Mouse (Mus musculus) CD8-positive naive resting alpha-beta T cell, adult 2 months (primary cell): ENCODE data around the gene Rrnad1.
A peak's percentile ranks its signal among the peaks of the same experiment; 100 is the strongest.

ENCODE experiments used
- DNase-seq, 2 experiments: peaks; one replicate each; pipeline ENCODE4 v3.0.0; 2022; ENCODE audit warnings: low read depth in 2 of 2, low spot score in 2 of 2

Rrnad1 gene

DNA sequence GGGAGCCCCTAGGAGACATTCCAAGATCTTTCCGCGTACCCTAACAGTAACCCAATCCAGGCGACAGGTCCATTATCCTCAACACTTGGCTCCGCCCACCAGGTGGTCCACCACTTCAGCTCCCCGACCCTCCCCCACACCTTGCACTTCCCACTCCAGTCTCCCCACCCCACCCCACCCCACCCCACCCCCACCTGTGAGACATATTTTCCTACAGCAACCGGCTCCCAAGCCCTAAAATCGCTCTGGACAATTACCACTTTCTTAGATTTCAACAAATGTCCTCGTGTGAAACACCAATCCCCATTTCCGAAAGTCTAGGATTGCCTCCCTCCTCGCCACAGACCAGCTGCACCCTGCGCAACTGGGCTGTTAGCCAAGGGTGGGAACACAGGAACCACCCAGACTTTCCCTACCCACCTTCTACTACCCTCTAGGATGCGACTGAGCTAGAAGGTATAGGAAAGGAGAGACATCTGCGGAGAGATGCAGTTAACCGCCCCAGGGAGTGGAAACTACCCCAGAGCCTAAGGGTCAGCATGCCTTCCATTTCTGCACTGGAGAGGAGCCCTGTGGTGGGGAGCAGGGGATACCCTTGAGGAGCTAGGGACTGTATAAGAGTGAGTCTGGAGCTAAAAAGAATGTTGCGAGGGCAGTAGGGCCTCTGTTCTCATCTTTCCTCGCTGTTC lies 18.9 kb upstream of the Rrnad1 start:
- DNase-seq, result no peak

DNA sequence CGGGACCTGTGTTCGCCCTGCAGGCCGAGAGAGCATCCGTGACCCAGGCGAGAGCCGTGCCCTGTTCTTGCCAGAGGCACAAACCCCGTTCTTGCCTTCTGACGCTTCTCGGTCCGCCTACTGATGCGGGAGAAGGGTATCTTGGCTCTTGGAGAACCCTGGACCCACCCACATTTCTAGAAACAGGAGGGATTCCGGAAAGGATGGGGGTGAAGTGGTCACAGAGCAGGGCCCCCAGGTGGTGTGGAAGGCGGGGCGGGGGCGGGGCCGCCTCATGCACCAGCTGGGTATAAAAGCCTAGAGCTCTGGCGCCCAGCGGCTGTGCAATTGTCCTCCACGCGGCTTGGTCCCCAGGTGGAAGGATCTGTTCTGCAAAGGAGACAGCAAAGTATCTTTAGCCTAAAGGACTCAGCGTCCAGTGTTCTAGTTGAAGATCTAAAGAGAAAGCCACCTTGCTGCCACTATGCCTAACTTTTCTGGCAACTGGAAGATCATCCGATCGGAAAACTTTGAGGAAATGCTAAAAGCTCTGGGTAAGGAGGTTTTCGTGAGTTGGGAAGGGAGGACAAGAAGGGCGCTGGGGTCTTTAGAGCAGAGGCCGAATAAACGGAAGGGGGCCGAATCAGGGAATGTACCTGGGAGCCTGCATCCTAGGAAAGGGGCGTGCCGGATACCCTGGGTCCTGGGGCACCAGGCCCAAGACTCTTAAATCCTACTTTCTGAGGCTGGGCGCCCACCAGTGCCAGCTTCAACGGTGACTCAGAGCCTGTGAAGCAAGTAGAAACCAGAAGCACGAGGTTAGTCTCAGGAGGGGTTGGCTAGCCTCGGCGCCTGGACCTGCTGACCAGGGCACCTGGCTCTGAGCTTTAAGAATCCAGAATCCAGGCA lies 18.1 kb upstream of the Rrnad1 start, which contains the start of gene Crabp2:
TSS of gene Crabp2 (plus strand) at position 289 of the 888 bp plus-strand sequence.
- DNase-seq, result no peak

DNA sequence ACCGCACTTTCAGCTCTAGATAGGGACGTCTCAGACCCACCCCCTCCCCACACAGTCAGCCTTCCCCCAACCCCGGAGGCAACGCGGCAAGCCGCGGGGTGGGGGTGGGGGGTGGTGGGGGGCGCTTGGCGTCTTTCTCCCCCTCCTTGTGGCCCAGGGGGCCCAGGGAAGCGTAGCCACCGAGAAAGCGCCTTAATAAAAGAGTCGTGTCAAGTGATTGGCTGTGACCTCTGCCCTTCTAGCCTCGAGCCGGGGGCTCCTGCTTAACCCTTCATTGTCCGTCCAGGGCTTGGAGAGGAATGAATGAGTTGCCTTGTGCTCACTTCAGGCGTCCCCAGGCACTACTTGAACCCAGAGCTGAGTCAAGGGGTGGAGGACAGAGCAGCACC lies 17.3 kb upstream of the Rrnad1 start:
- no peak for DNase-seq

DNA sequence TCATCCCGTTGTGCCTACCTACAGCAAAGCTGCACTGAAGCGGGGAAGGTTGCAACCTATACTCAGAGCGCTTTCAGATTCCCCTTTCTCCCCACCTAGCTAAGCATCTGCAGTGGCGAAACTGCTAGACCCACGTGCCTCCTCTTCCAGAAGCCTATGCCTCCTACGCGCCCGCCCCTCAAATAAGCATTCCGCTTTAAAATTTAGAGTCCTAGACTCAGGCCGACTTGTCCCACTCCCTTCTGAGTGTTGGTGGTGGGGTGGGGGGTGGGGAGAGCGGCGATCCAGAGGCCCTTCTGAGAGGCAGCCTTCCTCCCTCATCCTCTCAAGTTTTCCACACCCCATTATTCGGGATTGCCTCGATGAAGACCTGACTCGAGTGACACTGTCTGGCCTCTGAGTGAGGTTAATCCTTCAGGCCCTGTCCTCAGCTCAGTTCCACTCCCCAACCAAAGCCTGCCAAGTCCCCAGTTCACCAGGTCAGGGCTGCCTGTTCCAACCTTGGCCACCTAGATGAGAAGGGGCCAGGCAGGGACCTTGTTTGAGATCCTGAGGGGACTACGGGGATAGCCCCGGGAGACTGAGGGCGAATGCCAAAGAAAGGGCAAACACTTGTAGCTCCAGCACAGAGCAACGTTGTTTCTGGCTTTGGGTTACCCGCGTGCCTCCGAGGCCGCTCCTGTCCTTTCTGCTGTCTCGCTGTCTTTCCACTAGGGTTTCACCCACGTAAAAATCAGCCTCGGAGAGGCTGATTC lies 16.7 kb upstream of the Rrnad1 start:
- DNase-seq, result no peak

DNA sequence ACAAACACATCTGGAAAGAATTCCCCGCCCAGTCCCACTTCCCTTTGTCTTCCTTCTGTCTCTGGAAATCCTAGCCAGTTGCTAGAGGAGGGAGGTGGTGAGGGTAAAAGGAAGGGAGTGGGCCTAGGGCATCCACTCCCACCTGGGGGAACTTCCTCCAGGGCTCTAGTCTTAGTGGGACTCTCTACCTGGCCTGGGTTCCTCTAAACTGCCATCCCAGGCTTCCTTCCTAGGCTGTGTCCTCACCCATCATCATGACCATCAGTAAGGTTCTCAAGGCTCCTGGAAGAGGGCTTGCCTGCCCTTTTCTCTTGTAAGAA lies 16.0 kb upstream of the Rrnad1 start:
- DNase-seq, result no peak

DNA sequence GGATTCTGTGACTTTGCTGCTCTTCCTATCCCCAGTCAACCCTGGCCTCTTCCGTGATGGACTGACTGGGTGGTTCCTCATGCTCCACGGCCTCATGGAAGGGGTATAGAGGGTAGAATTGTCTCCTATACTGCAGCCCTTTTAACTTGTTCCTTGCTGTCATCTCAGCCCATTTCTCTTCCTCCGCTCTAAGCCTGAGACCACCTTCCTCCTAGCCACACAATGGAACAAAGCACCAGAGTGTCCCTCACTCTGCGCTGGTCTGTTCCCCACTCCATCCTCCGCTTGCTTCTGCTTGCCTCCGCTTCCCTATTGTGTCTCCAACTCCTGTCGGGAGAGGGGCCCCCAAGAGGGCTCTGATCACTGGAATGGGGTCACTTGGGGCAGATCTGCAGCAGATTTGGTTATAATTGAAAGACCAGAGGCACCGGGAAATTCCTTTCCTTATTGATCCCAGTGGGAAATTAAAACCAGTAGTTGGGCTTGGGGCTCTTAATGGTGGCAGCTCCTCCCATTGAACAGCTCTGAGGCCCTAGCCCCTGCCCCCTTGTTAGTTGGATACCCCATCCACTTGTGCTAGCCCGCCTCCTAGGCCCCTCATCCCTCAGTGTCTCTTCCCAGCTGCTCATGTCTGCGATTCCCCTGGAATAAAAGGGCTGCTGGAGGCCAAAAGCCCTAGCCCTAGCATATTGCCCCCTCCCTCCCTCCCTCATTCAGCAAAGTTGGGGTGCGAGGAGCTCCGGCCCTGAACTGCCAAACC lies 15.4 kb upstream of the Rrnad1 start:
- no peak for DNase-seq

DNA sequence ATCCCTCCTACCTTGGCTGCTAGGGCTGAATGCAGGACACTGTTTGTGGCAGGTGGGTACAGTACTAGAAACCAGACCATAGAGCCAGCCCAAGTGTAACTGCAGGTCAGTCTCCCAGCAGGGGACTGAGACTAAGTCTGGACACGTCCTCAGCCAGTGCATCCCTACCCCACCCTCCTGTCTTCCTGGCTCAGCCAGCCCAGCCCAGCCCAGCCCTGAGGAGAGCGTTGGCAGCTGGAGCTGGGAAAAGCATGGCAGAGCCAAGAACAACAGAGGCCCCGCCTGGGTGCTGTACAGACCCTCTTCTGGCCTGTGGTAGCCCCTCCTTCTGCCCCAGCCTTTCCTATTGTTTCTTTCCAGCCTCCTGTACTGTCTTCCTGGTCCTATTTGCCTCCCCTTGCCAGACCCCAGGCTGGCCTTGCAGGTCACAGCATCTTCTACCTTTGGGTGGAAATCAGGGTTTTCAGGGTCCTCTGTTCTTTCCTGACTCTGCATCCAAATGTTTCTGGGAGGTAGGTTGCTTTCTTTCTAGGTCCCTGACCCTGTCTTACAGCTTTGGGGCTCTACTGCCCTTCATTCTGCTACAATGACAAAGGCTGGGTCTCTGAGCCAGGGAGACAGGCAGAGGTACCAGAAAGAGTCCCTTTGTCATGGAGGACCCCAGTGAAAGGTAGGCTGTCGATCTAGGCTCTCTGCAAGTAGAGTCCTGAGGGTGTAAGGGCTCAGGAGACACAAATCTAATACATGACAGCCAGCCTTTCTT lies 14.5 kb upstream of the Rrnad1 start:
- DNase-seq, result no peak

DNA sequence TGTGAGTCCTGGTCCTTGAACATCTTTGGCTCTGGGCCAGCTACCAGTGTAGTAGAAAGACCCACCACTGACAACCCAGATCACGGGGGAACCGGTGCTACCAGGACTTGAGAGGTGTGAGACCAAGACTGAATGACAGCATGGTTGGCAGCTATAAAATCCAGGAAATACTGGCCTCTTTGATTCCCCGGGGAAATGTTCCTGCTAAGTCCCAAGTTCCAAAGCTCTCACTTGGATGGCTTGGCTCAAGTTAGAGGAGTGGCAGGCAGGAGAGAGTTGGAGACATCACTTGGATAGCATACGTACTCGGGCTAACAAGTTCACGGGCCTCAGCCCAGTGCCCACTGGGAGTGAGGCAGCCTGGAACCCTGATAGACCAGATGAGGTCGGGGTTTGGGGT lies 13.1 kb upstream of the Rrnad1 start:
- no peak for DNase-seq

DNA sequence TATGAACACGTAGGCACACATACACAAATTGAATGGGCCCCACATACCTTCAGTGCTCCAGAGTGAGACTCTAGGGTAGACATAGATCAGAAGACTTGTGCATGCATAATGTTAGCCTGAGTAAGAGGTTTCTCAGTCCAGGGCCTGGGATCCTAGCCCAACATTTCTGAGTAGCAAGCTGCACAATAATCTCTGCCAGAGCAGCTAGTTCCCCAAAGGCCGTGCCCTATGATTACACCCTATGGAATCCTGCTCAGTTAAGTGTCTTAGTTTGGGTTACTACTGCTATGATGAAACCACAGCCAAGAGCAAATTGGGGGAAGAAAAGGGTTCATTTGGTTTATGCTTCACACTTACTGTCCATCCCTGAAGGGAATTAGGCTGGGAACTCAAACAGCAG lies 12.0 kb upstream of the Rrnad1 start:
- DNase-seq, result no peak

DNA sequence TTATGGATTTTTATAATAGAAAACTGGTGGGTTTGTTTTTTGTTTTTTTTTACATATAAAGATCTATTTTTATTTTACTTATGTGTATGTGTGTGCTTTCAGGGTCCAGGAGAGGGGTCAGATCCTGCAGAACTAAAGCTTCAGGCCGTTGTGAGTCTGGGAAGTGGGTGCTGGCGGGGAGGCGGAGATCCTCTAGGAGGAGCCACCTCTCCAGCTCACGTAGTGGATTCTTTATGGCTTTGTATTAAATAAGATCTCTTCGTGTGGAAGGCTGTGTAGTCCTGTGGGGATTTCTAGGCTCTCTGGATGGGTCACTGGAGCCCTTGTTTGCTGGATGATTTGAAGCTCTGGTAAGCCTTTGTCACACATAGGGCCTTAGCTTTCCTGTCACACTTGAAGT lies 10.1 kb upstream of the Rrnad1 start:
- no peak for DNase-seq

DNA sequence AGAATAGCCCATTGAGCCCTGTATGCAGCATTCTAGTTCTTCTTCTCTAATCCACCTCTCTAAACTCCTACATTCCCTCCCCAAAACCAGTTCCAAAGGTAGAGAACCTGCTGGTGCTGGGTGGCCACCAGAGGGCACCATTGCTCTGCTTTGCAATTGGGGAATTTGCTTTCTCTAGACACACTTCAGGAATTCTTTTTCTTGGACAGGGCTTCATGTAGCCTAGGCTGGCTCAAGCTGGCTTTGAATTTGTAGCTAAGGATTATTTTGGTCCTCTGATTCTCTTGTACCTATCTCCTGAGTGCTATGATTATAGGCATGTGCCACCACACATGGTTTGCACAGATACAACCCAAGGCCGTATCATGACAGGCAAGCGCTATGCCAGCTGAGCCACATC lies 5.3 kb upstream of the Rrnad1 start:
- DNase-seq, result peak; percentile 48 to 52

DNA sequence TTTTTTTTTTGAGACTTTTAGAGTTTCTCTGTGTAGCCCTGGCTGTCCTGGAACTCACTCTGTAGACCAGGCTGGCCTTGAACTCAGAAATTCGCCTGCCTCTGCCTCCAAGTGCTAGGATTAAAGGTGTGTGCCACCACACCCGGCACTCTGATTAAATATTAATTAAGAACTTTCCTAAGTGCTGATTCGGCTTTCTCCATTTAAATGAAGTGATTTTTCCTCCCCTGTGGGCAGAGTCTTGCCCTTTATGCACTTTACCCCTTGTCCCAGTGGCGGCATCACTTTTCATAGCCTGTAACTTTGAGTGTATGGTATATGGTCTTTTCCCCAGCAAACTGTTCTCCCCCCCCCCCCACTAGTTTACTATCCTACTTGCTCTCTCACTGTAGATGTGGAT lies 4.7 kb upstream of the Rrnad1 start:
- no peak for DNase-seq

DNA sequence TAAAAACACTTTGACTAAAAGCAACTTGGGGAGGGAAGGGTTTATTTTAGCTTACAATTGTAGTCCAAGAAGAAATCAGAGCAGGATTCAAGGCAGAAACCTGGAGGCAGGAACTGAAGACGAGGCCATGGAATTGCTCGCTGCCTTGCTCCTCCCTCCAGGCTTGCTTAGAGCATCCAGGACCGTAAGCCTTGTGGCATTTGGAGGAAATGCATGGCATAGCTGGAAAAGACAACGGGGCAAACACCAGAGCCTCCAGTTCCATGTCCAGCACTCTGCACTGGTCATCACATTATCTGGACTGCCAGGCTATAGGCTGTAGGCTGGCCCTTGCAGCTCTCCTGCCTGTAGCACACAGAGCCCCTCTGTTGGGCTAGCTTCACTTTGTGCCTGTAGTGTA lies 4.0 kb upstream of the Rrnad1 start:
- no peak for DNase-seq

DNA sequence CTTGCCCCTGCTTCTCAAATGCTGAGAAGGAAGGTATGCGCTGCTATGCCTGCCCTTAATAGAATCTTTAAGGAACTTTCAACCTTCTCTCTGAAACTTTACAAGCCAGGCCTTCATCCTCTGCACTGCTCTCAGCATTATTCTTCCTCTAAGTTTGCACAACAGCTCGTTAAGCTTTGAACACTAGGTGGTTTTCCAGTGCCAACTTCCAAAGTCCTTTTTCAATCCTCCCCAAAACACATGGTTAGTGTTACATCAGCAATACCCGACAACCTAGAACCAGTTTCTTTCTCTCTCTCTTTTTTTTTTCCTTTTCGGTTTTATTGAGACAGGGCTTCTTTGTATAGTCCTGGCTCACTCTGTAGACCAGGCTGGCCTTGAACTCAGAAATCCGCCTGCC lies 3.5 kb upstream of the Rrnad1 start:
- no peak for DNase-seq

DNA sequence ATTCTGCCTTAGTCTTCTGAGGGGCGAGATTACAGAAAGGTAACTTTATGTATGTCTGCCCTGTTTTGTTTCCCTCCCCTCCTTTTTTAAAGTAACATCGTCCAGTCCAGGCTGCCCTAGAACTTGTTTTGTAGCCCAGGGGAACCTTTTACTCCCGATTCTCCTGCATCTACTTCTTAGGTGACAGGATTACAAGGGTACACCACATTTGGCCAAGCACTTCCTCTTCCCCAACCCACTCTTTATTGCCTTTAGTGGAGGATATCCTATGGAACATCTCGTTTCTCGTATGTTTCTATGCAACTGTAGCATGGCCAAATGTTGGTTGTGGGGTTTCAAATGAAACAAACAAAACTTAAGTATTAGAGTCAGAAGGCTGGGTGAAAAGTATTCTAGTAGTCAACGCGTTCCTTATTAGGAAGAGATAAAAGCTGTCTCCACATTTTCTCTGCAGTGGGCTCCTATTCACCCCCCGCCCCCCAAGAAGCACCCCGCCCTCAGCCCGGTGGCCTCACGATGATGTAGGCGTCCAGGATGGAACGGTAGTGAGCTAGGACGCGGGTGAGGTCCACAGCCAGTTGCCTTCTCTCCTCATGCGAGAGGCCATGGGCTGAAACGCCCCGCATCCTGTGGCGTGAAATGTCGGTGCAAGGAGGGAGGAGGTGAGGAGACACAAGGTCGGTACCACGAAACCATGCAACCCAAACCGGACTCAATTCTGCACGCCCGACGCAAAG lies 1.0 kb downstream of the Rrnad1 start:
- no peak for DNase-seq

DNA sequence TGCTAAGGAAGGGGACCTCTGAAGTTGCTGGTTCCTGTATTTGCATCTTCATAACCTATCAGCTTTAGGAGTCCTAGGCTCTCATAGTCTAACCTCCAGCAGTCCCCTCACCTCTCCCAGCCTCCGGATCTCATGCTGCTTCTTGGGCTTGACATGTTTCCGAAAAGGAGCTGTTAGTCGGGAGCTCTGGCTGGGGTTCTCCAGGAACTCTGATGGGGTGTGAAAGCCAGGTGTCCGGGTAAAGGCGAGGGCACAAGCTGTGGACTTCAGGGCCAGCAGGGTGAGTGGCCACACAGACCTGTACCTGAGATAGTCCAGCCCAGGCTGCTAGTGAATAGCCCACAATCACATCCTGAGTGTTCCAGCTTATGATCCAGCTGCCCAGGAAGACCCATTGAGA lies 3.1 kb downstream of the Rrnad1 start:
- DNase-seq, result no peak

DNA sequence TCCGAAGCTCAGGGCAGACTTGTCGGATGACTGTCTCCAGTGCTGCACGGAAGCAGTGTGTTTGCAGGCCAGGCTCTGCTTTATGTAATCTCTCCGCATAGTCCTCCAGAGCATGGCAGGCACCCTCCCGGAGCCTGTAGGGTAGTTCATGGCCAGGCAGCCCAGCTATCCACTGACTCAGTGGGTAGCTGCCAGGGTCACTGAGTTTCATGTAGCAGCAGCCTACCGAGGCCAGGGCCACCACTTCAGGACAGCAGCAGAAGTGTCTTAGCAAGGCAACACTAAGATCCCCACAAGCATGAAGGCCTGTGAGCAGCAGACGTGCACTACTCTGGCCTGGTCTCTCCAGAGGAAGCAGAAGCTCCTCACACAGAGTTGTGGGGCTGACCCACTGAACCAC lies 5.5 kb downstream of the Rrnad1 start:
- no peak for DNase-seq

DNA sequence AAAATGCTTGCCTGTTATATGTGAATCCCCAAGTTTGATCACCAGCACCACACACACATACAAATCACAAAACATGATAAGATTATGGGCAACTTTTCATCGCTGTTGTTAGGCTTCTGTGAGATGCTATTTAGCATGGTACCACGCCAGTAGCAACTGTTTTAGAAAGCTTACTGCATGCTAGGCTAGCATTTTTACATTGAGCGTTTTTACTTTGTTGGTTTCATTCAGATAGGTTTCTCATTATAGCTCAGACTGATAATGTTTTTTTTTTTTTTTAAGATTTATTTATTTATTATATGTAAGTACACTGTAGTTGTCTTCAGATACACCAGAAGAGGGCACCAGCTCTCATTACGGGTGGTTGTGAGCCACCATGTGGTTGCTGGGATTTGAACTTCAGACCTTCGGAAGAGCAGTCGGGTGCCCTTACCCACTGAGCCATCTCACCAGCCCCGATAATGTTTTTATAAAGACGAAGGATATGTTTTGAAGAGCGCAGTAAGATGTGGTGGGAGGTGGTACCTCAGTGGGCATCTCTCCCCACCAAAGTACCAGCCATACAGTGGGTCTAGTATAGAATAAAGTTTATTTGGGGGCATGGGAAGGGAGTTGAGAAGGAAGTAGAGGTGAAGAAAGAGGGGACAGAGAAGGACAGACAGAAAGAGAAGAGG lies 10.1 kb downstream of the Rrnad1 start:
- DNase-seq, result no peak

DNA sequence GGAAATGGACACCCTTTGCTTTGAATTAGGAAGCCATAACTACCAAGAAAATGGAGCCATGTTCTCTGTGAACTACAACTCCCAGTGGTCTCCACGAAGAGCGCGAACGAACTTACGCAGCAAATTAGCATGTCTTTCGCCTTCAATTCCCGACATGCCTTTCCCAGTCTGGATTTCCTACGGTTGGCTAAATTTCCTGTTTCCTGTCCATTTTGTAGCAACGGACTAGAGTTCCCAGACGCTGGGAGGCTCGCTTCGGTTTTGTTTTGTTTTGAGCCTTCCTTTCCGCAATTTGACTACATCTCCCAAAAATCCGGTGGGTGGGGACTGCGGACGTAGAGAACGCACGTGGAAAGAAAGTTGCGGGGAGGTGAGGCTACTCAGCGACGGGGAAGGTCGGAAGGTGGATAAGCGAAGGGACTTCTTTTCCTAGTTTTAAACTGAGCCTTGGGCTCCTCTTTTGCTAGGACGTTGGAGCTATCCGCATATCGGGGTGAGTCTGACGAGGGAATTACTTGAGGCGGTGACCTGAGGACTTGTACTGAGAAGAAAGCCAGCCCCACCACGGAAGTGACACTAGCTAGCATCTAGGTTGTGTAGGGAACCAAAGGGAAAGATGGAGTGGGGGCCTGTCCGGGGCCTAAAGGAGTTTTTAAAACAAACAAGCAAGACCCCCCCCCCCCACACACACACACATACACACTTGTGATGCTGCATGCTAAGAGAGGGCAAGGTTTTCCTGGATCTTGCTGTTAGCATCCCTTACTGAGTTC lies 11.0 kb downstream of the Rrnad1 start, which contains the start of gene Mrpl24:
TSS of gene Mrpl24 (plus strand) at position 171 of the 773 bp plus-strand sequence.
- peak; percentile 53 to 58 for DNase-seq
